28 mouse cellular contexts compared by ENCODE assay signal in genomic region chr6:134723326-134723725, GRCm38 (mm10).
DNase-seq lines count a peak whose midpoint lies in the region; ATAC-seq and TF ChIP-seq lines count a peak whose summit lies in the region.
"Had no signal": no experiment of that assay in that cellular context is flagged by ENCODE, and none has a peak within 500 bp of the region (broad histone marks: within the 10 kb centered on the region; RNA-seq: fewer than 3 reads in every experiment).

No protein-coding gene starts in this region.

- TF ChIP-seq EP300 in liver, postnatal 0 days (IDR thresholded peaks at IDR 0.05; ENCODE audit: low read depth), result no peak

- no peak for TF ChIP-seq CTCF in liver, postnatal 0 days (IDR thresholded peaks at IDR 0.05; ENCODE audit: low read depth)
- TF ChIP-seq CTCF in small intestine, adult 2 months (IDR thresholded peaks at IDR 0.05; ENCODE audit: extremely low read depth, insufficient read length, insufficient replicate concordance, low read depth, low read length), result no peak

- no peak overlapping the region for H3K9ac ChIP-seq in liver, postnatal 0 days (replicated peaks)
- H3K9ac ChIP-seq in forebrain, embryonic 15.5 days (replicated peaks), result no peak overlapping the region
- H3K9ac ChIP-seq: forebrain, embryonic 13.5 days; forebrain, postnatal 0 days; heart, embryonic 12.5 days; heart, embryonic 15.5 days; hindbrain, embryonic 13.5 days had no signal

- H3K36me3 ChIP-seq in heart, embryonic 10.5 days, result peaks cover 65% of the 10 kb centered on the region
- peaks cover 24% of the 10 kb centered on the region for H3K36me3 ChIP-seq in liver, postnatal 0 days (replicated peaks; ENCODE audit: insufficient read depth, low read length)
- peaks cover 31% of the 10 kb centered on the region for H3K36me3 ChIP-seq in small intestine, adult 2 months (ENCODE audit: control insufficient read depth, insufficient read depth, low read length)
- 0 out of 2 replicates have a peak, but pooled peaks cover 7% of the 10 kb centered on the region for H3K36me3 ChIP-seq in forebrain, embryonic 15.5 days

- peak; percentile 58 for DNase-seq in heart, embryonic 10.5 days (ENCODE audit: low spot score)
- DNase-seq in heart, adult 9 months (ENCODE audit: low spot score in 2 of 2), result no peak
- no peak for DNase-seq in liver, postnatal 0 days
- DNase-seq in liver, result no peak
- DNase-seq: adrenal gland, postnatal 10 days; adrenal gland, postnatal 36 days; B cell, adult 2 months; cerebellum, adult 18-20 months; cerebellum, adult 9-10 months; cerebellum, postnatal 14 days; forebrain, postnatal 0 days; gastrocnemius, adult 2 months; gastrocnemius, postnatal 14 days; heart, adult 2 months; heart, postnatal 10 days; heart, postnatal 36 days had no signal

- no peak overlapping the region for H3K4me2 ChIP-seq in liver, postnatal 0 days (ENCODE audit: low read depth, low read length)
- no peak overlapping the region for H3K4me2 ChIP-seq in forebrain, embryonic 15.5 days (replicated peaks)
- H3K4me2 ChIP-seq: forebrain, embryonic 13.5 days; heart, embryonic 12.5 days; heart, embryonic 15.5 days; hindbrain, embryonic 13.5 days had no signal

- H3K27ac ChIP-seq in heart, embryonic 10.5 days, result no peak overlapping the region
- H3K27ac ChIP-seq in liver, postnatal 0 days (ENCODE audit: low read depth), result peak overlapping the region; percentile 53
- peak overlapping the region; percentile 84 for H3K27ac ChIP-seq in small intestine, adult 2 months (ENCODE audit: insufficient read depth, low read depth, low read length)
- H3K27ac ChIP-seq in forebrain, embryonic 15.5 days (replicated peaks), result no peak overlapping the region
- H3K27ac ChIP-seq: forebrain, embryonic 10.5 days; forebrain, embryonic 13.5 days; gastrocnemius, adult 2 months; heart, adult 2 months; heart, embryonic 15.5 days; hindbrain, embryonic 10.5 days; hindbrain, embryonic 13.5 days had no signal

- H3K4me1 ChIP-seq in heart, embryonic 10.5 days, result peaks cover 16% of the 10 kb centered on the region
- H3K4me1 ChIP-seq in liver, postnatal 0 days (ENCODE audit: insufficient read depth), result peaks cover 9% of the 10 kb centered on the region
- H3K4me1 ChIP-seq in small intestine, adult 2 months (ENCODE audit: control insufficient read depth, insufficient read depth, insufficient read length, low read length), result peaks cover 40% of the 10 kb centered on the region
- peaks cover 5% of the 10 kb centered on the region; the same call in 1 of the 2 replicates for H3K4me1 ChIP-seq in forebrain, embryonic 15.5 days
- H3K4me1 ChIP-seq: forebrain, embryonic 10.5 days; hindbrain, embryonic 10.5 days had no signal

- H3K9me3 ChIP-seq in heart, embryonic 10.5 days, result no peaks in the 10 kb centered on the region
- no peaks in the 10 kb centered on the region for H3K9me3 ChIP-seq in liver, postnatal 0 days (ENCODE audit: low read length)
- H3K9me3 ChIP-seq in forebrain, embryonic 15.5 days, result no peaks in the 10 kb centered on the region
- H3K9me3 ChIP-seq: forebrain, embryonic 10.5 days; forebrain, embryonic 13.5 days; G1E; heart, embryonic 12.5 days; heart, embryonic 15.5 days; hindbrain, embryonic 10.5 days; hindbrain, embryonic 13.5 days had no signal

- WGBS in heart, embryonic 10.5 days, result 92% methylated on average over 7 of the region's 7 CpGs
- WGBS in liver, postnatal 0 days (ENCODE audit: insufficient replicate concordance), result 96% methylated on average over 7 of the region's 7 CpGs
- WGBS in small intestine, adult 2 months, result 72% methylated on average over 7 of the region's 7 CpGs
- WGBS in forebrain, embryonic 15.5 days, result 87% methylated on average over 7 of the region's 7 CpGs

- no peaks in the 10 kb centered on the region for H3K27me3 ChIP-seq in heart, embryonic 10.5 days (ENCODE audit: insufficient read depth, poor library complexity, severe bottlenecking)
- H3K27me3 ChIP-seq in liver, postnatal 0 days (ENCODE audit: insufficient read depth, low read length), result no peaks in the 10 kb centered on the region
- no peaks in the 10 kb centered on the region for H3K27me3 ChIP-seq in small intestine, adult 2 months (ENCODE audit: control insufficient read depth, insufficient read depth, low read length)
- H3K27me3 ChIP-seq in forebrain, embryonic 15.5 days, result no peaks in the 10 kb centered on the region
- H3K27me3 ChIP-seq: CH12.LX; forebrain, embryonic 13.5 days; heart, embryonic 12.5 days; heart, embryonic 15.5 days; hindbrain, embryonic 13.5 days; Patski had no signal

- no peak overlapping the region for H3K4me3 ChIP-seq in heart, embryonic 10.5 days
- H3K4me3 ChIP-seq in liver, postnatal 0 days (ENCODE audit: low read depth, low read length), result no peak overlapping the region
- no peak overlapping the region for H3K4me3 ChIP-seq in small intestine, adult 2 months (ENCODE audit: low read depth, low read length)
- H3K4me3 ChIP-seq in forebrain, embryonic 15.5 days, result no peak overlapping the region
- H3K4me3 ChIP-seq: forebrain, embryonic 10.5 days; forebrain, embryonic 13.5 days; gastrocnemius, adult 2 months; heart, adult 2 months; heart, embryonic 12.5 days; heart, embryonic 15.5 days; hindbrain, embryonic 10.5 days; hindbrain, embryonic 13.5 days had no signal

- TF ChIP-seq POLR2A in small intestine, adult 2 months (IDR thresholded peaks at IDR 0.05; ENCODE audit: low read depth, low read length), result no peak

- ATAC-seq in liver, postnatal 0 days, result no peak
- ATAC-seq in forebrain, embryonic 15.5 days (replicated peaks), result no peak
- ATAC-seq: forebrain, embryonic 13.5 days; forebrain, postnatal 0 days; hindbrain, embryonic 16.5 days; Patski had no signal

Comparison
In these comparisons a context has a peak if more than half of its experiments do, and no peak if none do; other contexts are left out.
1. H3K27ac ChIP-seq: peak in liver, postnatal 0 days (single experiment) and small intestine, adult 2 months (single experiment); none in heart, embryonic 10.5 days (single experiment) and forebrain, embryonic 15.5 days (single experiment).